Mouse (Mus musculus) kidney, postnatal 36 days (tissue): ENCODE measurements at regions not wholly inside any gene's neighbourhood (a gene's known extent, or its start where the extent isn't known, plus 50 kb on each side); places are given as distances from the start of the nearest gene placed in this dataset.
A peak's percentile ranks its signal among the peaks of the same experiment; 100 is the strongest.

Experiments
- DNase-seq, 2 experiments: peaks; one replicate each; pipeline ENCODE4 v3.0.0; 2021 to 2022; ENCODE audit warnings: mixed read lengths in 2 of 2

DNA sequence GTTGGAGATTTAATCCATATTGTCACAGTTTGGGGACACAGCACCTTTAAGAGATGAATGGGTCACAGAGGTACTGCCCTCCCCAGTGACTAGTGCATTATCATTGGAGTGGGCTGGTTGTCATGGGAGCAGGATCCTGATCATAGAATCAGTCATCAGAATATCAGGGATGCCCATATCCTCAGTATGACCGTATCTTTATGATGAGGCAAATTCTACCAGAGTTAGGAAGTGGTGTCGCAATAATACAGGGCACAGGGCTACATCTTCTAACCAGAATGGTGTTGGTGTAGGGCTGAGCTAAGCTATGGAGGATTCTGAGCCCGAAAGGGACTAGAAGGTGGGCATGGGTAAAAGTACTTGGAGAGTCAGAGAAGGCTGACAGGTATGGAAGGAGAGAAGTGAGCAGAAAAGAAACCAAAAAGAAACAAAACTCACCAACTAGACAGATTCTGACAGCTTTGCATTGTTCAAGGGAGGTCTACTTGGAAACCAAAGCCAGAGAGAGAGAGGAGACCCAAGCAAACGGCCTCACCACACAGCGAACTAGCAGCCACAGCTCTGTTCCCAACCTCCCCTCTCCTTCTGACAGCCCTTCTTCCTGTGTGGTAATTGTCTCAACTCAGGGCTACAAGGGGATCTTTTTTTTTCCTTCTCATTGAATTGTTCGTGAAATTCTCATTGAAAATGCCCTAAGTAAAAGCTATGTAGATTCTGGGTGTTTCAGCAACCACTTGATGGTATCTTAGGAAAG, 129.2 kb downstream of the Lrrc30 start:
- no peak for DNase-seq

DNA sequence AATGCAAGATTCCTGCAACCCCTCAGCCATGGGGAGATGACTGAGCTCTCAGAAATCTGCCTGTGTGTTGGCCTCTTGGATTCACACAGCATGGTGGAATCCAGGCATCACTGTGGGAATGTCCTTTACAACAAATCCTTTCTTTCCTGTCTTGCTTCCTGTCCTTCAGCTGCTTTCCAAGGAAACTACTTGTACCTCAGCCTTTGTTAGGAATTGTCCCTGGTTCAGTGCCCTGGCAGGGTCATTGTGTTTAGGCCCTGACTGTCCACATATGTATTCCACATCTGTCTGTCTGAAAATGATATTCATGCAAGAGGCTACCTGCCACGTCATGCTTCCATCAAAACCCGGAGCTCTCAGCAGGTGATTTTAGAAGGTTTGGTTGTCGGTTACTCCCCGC, 129.9 kb downstream of the Lrrc30 start:
- no peak for DNase-seq

- no peak for DNase-seq
Measured at GRCm38 (mm10) chr17:67499783-67500641, 132.5 kb downstream of the Lrrc30 start.

- no peak for DNase-seq
Measured at GRCm38 (mm10) chr17:67497380-67497779, 135.1 kb downstream of the Lrrc30 start.

DNA sequence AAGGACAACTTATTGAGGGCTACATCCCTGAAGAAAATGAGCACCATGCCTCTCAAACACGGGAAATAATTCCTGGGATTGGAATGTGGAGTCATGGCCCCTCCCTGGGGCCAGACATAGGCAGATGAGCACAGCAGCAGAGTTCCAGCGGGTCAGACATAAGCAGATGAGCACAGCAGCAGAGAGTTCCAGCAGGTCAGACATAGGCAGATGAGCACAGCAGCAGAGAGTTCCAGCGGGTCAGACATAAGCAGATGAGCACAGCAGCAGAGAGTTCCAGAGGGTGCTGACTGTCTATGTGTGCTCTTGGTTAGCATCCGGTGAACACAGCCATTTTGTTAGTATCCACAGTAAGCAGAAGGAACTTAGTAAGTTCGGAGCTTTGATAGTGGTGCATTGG, 126.2 kb upstream of the Ptprm start:
- no peak for DNase-seq

DNA sequence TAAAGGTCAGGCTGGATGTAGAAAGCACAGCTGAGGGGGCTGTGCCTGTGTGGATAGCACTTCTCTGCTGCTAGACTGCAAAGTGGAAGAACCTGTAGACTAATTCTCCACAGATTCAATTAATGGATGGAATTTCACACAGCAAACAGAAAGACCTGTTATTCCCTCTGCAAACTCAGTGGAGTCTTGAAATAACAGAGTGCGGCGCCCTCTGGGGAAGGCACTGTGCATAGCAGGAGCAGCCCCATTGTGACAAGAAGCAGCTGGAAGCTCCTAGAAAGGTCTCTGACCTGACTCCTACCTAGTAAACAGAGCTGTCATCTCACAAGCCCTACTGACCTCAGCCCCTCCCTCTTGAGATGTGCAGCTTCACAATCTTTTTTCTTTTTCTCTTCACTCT, 118.9 kb upstream of the Ptprm start:
- peak; percentile 74 to 89 for DNase-seq

- DNase-seq, result no peak
Measured at GRCm38 (mm10) chr17:67458851-67459421, 104.7 kb upstream of the Ptprm start.

DNA sequence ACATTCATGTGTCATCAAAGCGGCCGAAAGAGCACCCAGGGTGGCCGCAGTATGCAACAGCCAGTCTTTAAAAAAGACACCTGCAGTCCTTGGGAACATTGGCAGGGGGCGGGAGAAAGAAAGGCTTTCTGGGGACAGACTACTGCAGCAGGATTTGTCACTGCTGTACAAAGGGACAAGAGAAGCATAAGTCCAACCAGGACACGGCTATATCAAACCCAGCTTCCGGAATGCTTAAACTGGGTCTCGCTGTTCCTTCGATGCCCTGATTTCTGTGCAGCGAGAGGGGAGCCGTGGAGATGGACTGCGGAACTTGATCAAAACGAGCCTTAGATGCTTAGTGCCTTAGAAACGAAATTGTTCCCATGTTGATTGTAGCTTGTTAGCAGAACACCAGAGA, 97.7 kb upstream of the Ptprm start:
- DNase-seq, result no peak

GRCm38 (mm10) chr17:67451081-67451480, 96.8 kb upstream of the Ptprm start:
- peak in 1 of 2 experiments; percentile 5 for DNase-seq

DNA sequence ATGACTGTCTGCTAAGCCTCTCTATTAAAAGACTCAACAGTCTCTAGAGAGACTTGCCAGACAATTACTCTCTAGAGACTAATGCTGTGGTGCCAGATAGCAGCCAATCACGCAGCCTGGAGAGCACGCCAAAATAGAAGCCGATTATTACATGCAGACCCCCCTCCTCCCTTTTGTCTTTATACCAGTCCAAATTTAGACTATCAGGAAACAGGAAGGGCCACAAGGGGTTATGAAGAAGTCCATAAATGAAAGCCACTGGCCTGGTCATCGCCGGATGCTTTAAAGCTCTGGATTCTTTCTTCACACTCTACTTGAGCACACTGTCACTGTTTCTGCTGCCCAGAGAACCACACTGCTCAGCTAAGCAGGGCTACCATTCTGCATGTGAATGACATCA, 95.8 kb upstream of the Ptprm start:
- peak; percentile 4 to 28 for DNase-seq

DNA sequence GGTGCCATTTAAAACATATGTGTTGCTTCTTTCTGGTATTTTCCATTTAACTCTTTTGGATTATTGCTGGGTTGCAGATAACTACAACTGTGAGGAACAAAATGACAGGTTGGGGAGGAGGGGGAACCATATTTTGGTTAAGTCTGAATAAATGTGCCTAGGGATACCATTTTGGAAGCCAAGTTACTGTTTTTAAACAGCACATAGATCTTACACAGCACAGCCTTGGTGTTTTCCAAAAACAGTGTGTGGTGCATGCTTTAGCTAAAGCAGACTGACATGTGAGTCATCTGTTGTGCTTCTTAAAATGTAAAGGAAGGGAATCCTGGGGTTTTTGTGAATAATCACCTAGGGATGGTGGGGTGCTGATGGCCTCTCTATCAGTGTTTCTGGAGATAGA, 91.7 kb upstream of the Ptprm start:
- no peak for DNase-seq

- DNase-seq, result no peak
Measured at GRCm38 (mm10) chr17:67440961-67441360, 86.7 kb upstream of the Ptprm start.

- no peak for DNase-seq
Measured at GRCm38 (mm10) chr17:67419956-67420711, 65.9 kb upstream of the Ptprm start.

- no peak for DNase-seq
Measured at GRCm38 (mm10) chr17:67412546-67413250, 58.4 kb upstream of the Ptprm start.

DNA sequence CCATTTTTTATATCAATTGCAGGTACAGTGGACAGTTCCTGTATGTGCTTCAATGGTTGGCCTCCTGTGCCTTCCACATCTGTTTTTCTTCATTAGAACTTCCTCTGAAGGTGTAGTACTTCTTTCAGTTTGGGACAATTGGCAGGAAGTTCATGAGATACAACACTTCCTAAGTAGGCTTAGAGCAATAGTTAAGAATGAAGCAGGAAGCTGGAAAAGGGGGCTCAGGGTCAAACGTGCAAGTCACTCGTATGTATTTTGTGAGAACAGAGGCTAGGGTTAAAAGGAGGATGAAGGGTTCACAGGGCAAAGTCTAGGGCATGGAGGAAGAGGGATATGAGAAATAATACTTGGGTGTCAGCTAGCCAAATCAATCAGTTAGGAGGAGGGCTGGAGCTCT, 55.7 kb upstream of the Ptprm start:
- no peak for DNase-seq

DNA sequence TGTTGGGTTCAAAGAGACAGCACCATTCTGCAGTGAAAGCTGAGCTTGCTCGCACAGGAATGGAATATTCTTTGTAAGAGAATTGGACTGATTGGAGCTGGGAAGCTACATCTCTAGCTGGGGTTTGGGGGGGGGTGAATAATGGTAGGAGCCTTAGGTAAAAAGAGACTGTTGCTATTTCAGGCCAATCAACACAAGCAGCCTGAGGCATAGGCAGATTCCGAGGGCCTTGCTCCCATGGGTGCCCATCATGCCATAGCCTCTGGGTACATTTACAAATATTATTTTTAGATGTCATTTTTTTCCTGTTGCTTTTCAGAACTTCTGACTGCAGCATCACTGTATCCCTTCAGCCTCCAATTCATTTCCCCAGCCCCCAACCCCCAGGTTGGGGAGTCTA, 51.7 kb upstream of the Ptprm start:
- DNase-seq, result no peak
